Mouse (Mus musculus) Patski (cell line): Measurements from ENCODE around the gene Gabra5. TPM values are rescaled to one million over a fixed set of nuclear protein-coding genes. Genes with fewer than 3 reads are reported as not detected.

Experiments used
- ATAC-seq: fragments of 100-300 bp; one replicate; pipeline ENCODE4 v1.8.0; 2021
- CTCF ChIA-PET: fragments of 350-600 bp; sonication (Branson Sonifier 250); formaldehyde crosslinking; loops from one replicate; lab custom pipeline; 2022; ENCODE audit warnings: inconsistent platforms; lab: Charles Lee
- POLR2A ChIA-PET: fragments of 350-600 bp; sonication (Branson Sonifier 250); formaldehyde crosslinking; loops from one replicate; lab custom pipeline; 2022; ENCODE audit warnings: antibody characterized with exemption, inconsistent platforms; lab: Charles Lee
- DNase-seq: peaks from one replicate; pipeline ENCODE4 v3.0.0-alpha.2; 2011; ENCODE audit warnings: low read depth, low spot score
- H3K27me3 ChIP-seq: fragments of 371-371 bp; one replicate; pipeline ENCODE4 v1.5.1; 2021
- CTCF ChIP-seq: fragments of 100-300 bp; IDR thresholded peaks from one replicate; pipeline ENCODE4 v1.5.1; 2021
- in situ Hi-C: fragments of 300-500 bp; cut with MboI; formaldehyde crosslinking; loops from 3 replicates; pipeline ENCODE4 v1.11.1; 2018; ENCODE audit warnings: low pct_unique_long_range_greater_than_20kb, mixed read lengths
- polyA plus RNA-seq: library from polyadenylated mRNA; unstranded; gene quantifications from one replicate; pipeline ENCODE4 v1.2.3, GENCODE M21; 2021

Gabra5 gene
- polyA plus RNA-seq, 1 experiment from 2014 or later, result not detected

- no peaks in the 10 kb centered on the region for H3K27me3 ChIP-seq
- in situ Hi-C loops, result no loop called here
- ChIA-PET CTCF (no interaction called here), POLR2A (no interaction called here)
- ATAC-seq (no peak), DNase-seq (no peak)
- no peak for TF ChIP-seq CTCF
Measured at GRCm38 (mm10) chr7:57473811-57474525, 35.9 kb downstream of the Gabra5 start.

GRCm38 (mm10) chr7:57471316-57471715 is 38.5 kb downstream of the Gabra5 start:
- CTCF ChIA-PET, result interaction anchor here (1.6 kb wide), 1 partner anchor 11 kb away, joined by 8 read pairs; no protein-coding TSS in a partner anchor
- no peak for TF ChIP-seq CTCF
- H3K27me3 ChIP-seq, result no peaks in the 10 kb centered on the region
- in situ Hi-C loops, result no loop called here
- DNase-seq (no peak), ATAC-seq (no peak)
- POLR2A ChIA-PET, result no interaction called here

- H3K27me3 ChIP-seq, result no peaks in the 10 kb centered on the region
- ChIA-PET CTCF (interaction anchor here (1.4 kb wide), 1 partner anchor 12 kb away, joined by 8 read pairs; no protein-coding TSS in a partner anchor), POLR2A (no interaction called here)
- TF ChIP-seq CTCF, result peak; percentile 32
- in situ Hi-C loops, result no loop called here
- ATAC-seq (no peak), DNase-seq (no peak)
Measured at GRCm38 (mm10) chr7:57460354-57460753, 49.5 kb downstream of the Gabra5 start.

DNA sequence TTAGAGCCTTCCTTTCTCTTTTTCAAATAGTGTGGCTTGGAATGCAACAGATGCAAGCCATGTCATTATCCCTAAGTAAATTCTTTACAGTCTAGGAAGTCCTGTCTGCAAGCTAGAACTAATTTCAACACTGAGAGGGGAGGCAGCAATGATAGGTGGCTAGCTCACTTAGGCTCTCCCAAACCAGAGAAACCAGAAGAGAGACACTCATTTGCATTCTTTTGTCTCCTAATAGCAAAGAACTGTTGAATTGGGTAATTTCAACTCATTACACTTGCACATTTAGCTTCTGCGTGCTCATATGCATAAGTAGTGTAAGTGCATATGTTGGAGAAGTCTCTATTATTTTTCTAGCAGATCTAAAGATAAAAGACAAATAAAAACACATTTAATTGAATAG is 61.6 kb downstream of the Gabra5 start:
- no peak for DNase-seq

GRCm38 (mm10) chr7:57422675-57423074 is 87.2 kb downstream of the Gabra5 start:
- CTCF ChIA-PET, result no interaction called here

More for the DNA sequence above, 61.6 kb downstream of the Gabra5 start:
- in situ Hi-C loops, result no loop called here
- CTCF ChIA-PET, result no interaction called here
- no peak for TF ChIP-seq CTCF
- POLR2A ChIA-PET, result no interaction called here
- H3K27me3 ChIP-seq, result no peaks in the 10 kb centered on the region
- ATAC-seq, result no peak

DNA sequence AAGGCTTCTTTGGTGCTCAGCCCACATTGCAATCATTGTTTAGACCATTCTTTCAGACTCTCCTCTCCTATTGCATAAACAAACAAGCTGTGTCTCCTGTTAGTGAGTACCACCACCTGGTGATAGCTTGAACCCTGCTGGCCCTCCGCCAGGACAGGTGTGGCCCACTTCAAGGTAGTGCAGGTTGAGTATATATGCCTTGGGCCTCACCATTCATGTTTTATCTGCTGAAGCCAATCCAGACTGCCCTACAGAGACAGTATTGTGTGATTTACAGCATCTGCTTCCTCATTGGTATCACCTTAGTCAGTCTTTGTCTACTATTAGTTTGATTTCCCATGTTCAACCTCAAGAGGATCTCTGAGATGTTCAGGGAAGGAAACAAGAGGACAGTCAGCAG is 88.8 kb downstream of the Gabra5 start:
- ChIA-PET POLR2A (no interaction called here), CTCF (no interaction called here)
- no peak for DNase-seq
- no peak for TF ChIP-seq CTCF
- in situ Hi-C loops, result no loop called here
- H3K27me3 ChIP-seq, result no peaks in the 10 kb centered on the region
- no peak for ATAC-seq

More at GRCm38 (mm10) chr7:57422675-57423074, 87.2 kb downstream of the Gabra5 start:
- POLR2A ChIA-PET, result no interaction called here
- DNase-seq (no peak), ATAC-seq (no peak)
- no peaks in the 10 kb centered on the region for H3K27me3 ChIP-seq
- TF ChIP-seq CTCF, result no peak
- in situ Hi-C loops, result no loop called here

DNA sequence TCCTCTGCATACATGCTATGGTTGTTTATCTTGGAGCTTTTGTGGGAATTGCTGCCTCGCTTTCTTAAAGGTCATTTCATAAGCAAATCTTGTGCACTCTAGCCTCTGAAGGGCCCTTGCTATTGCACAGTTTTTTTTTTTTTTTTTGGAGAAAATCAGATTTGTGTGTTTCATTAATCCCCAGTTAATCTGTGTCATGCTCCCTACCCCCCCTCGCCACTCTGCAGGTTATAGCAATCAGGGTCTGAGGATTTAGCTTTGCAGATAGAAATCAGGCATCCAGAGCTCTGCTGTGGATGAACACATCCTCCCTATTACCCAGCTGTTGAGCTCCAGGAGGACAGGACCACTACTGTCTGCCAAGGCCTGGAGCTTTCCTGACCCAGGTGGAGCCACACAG is 90.5 kb downstream of the Gabra5 start, which contains the start of gene Gabrb3:
Gabrb3 (plus strand) TSS at position 301 of the 400 bp plus-strand sequence.
- POLR2A ChIA-PET, result no interaction called here
- ATAC-seq (no peak), DNase-seq (no peak)
- TF ChIP-seq CTCF, result no peak
- H3K27me3 ChIP-seq, result no peaks in the 10 kb centered on the region
- CTCF ChIA-PET, result no interaction called here
- in situ Hi-C loops, result no loop called here

DNA sequence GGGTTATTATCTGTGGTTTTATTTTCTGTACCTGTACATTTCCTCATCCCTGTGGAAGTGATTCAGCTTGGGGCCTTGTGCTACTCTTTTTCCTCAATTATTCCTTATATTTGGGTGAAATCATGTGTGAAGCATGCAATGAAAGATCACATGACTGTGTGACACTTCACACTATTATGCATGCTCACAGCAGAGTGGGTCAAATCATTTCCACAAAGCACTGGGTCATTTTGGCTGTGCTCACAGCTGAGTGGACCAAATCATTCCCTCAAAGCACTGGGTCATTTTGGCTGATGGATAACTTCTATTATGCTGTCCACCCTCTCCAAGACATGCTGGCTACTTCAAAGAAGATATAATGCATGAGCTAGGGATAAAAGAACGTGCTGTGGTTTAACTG is 97.0 kb downstream of the Gabra5 start:
- H3K27me3 ChIP-seq, result no peaks in the 10 kb centered on the region
- in situ Hi-C loops, result no loop called here
- ChIA-PET CTCF (no interaction called here), POLR2A (no interaction called here)
- no peak for TF ChIP-seq CTCF
- ATAC-seq, result no peak
- no peak for DNase-seq

DNA sequence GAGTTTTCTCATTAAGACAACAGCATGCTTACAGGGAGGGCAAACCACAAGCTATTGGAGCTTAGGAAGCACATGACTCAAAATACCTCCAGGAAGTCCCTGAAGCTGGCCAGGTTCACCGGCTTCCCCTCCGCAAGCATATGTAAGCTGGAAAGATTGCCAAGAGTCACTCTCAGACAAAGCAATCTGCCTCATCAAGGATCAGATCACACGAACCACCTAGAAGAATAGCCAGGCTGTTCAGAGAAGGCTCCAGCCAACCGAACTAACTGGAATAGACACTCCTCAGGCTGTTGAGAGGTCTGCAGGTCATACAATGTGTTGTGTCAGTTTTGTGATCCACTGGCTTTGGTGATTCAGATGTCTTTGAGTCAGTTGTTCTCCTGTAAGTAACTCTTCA is 98.7 kb downstream of the Gabra5 start:
- in situ Hi-C loops, result no loop called here
- ATAC-seq, result no peak
- no peak for DNase-seq
- H3K27me3 ChIP-seq, result no peaks in the 10 kb centered on the region
- TF ChIP-seq CTCF, result no peak
- CTCF ChIA-PET, result no interaction called here
- POLR2A ChIA-PET, result no interaction called here

DNA sequence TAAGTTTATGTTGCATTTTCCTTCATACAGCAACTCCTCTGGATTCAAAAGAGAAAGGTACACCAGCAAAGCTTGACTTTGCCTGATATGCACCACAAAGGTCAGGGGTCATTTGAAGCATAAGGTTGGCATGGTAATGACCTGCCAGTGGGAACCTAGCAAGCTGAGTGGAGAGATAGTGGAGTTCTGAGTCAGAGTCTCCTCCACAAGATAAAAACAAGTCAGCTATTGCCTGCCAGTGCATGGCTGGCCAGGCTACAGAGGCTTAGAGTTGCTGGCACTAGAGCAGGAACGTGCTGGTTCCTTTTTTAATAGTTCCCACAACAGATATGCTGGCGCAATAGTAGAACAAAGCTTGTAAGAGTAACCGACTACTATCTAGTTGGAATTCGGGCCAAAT is 116.3 kb downstream of the Gabra5 start:
- ChIA-PET CTCF (interaction anchor here (0.7 kb wide), 1 partner anchor 32 kb away, joined by 3 read pairs; no protein-coding TSS in a partner anchor), POLR2A (no interaction called here)
- in situ Hi-C loops, result no loop called here
- no peak for ATAC-seq
- DNase-seq, result no peak
- no peaks in the 10 kb centered on the region for H3K27me3 ChIP-seq
- TF ChIP-seq CTCF, result no peak

- ChIA-PET POLR2A (no interaction called here), CTCF (no interaction called here)
- in situ Hi-C loops, result no loop called here
- no peak for TF ChIP-seq CTCF
- ATAC-seq (no peak), DNase-seq (no peak)
- H3K27me3 ChIP-seq, result peaks cover 5% of the 10 kb centered on the region
Measured at GRCm38 (mm10) chr7:57390046-57390445, 119.8 kb downstream of the Gabra5 start.
